In genomic region chr3:119949041-119949470, GRCm38 (mm10) we compare ENCODE assay signal across 7 mouse cellular contexts.
DNase-seq lines count a peak whose midpoint lies in the region; ATAC-seq and TF ChIP-seq lines count a peak whose summit lies in the region.

No protein-coding gene starts in this region.

- peak overlapping the region; percentile 18 for H3K4me3 ChIP-seq in heart, embryonic 15.5 days
- H3K4me3 ChIP-seq in lung, embryonic 14.5 days (ENCODE audit: low read depth, low read length), result peak overlapping the region; percentile 22

- peak; percentile 72 for ATAC-seq in Patski
- no peak; the same call in 1 of the 2 replicates for ATAC-seq in heart, embryonic 15.5 days (replicated peaks; ENCODE audit: insufficient number of reproducible peaks, insufficient read depth, low FRiP score, low read depth)
- ATAC-seq in lung, embryonic 14.5 days (ENCODE audit: insufficient read depth), result peak; percentile 95

- no peaks in the 10 kb centered on the region; the same call in 1 of the 2 replicates for H3K4me1 ChIP-seq in heart, embryonic 15.5 days (replicated peaks)
- 0 out of 2 replicates have a peak, but pooled peaks cover 4% of the 10 kb centered on the region for H3K4me1 ChIP-seq in lung, embryonic 14.5 days (ENCODE audit: insufficient read depth)

- CTCF ChIA-PET in Patski (lab: Charles Lee), result interaction anchor here (0.8 to 1.6 kb wide), 2 partner anchors 16 to 243 kb away, joined by 4 read pairs; no protein-coding TSS in a partner anchor

- POLR2A ChIA-PET in Patski (lab: Charles Lee), result interaction anchor here (1.1 to 1.2 kb wide), 2 partner anchors 11 to 165 kb away, joined by 3 to 4 read pairs; partner anchors contain the start of gene Ptbp2

- TF ChIP-seq CTCF in Patski (IDR thresholded peaks at IDR 0.05), result no peak
- TF ChIP-seq CTCF in lung, embryonic 14.5 days (IDR thresholded peaks at IDR 0.05; ENCODE audit: low read depth), result no peak

- H3K27me3 ChIP-seq in Patski, result no peaks in the 10 kb centered on the region
- no peaks in the 10 kb centered on the region for H3K27me3 ChIP-seq in heart, embryonic 15.5 days
- H3K27me3 ChIP-seq in lung, embryonic 14.5 days (ENCODE audit: insufficient read depth, low read length), result no peaks in the 10 kb centered on the region

- 41% methylated on average over 17 of the region's 17 CpGs for WGBS in heart, embryonic 15.5 days
- WGBS in lung, embryonic 14.5 days, result 7% methylated on average over 17 of the region's 17 CpGs

- no peak overlapping the region for H3K9ac ChIP-seq in heart, embryonic 15.5 days
- H3K9ac ChIP-seq in lung, embryonic 14.5 days, result no peak overlapping the region

- H3K4me2 ChIP-seq in heart, embryonic 15.5 days, result peak overlapping the region; percentile 51
- peak overlapping the region; percentile 57 for H3K4me2 ChIP-seq in lung, embryonic 14.5 days

- no peaks in the 10 kb centered on the region for H3K9me3 ChIP-seq in heart, embryonic 15.5 days (replicated peaks)
- no peaks in the 10 kb centered on the region for H3K9me3 ChIP-seq in lung, embryonic 14.5 days (ENCODE audit: low read depth, low read length)

- H3K36me3 ChIP-seq in heart, embryonic 15.5 days, result no peaks in the 10 kb centered on the region
- H3K36me3 ChIP-seq in lung, embryonic 14.5 days (ENCODE audit: insufficient read depth), result no peaks in the 10 kb centered on the region

- DNase-seq in Patski (ENCODE audit: low read depth, low spot score), result peak; percentile 95
- DNase-seq in embryo, embryonic 11 days, result peak; percentile 69
- peak; percentile 91 for DNase-seq in kidney, postnatal 10 days
- peak; percentile 86 for DNase-seq in lung, embryonic 14.5 days
- peak; percentile 73 for DNase-seq in retina, embryonic 14.5 days (ENCODE audit: low spot score)
- DNase-seq in thymus, postnatal 25 days, result no peak

- in situ Hi-C loops in Patski (cut with MboI; ENCODE audit: low pct_unique_long_range_greater_than_20kb), result loop anchor here (10.0 kb wide), 1 partner anchor 444 kb away; no protein-coding TSS in a partner anchor

- no peak overlapping the region for H3K27ac ChIP-seq in heart, embryonic 15.5 days
- peak overlapping the region; percentile 63 for H3K27ac ChIP-seq in lung, embryonic 14.5 days (ENCODE audit: low read depth)
